Mouse (Mus musculus) embryonic stem cell, embryonic (primary cell): ENCODE data around the gene Epb41l4b.

Experiments used
- CTCF ChIA-PET, 4 experiments: fragments of 300-600 bp in 2 of 4; fragments of 350-600 bp in 2 of 4; sonication (Branson Sonifier 250); formaldehyde crosslinking; loops; one replicate each; lab custom pipeline; 2022; ENCODE audit warnings: inconsistent platforms in 2 of 4; lab: Charles Lee
- POLR2A ChIA-PET, 4 experiments: fragments of 300-600 bp in 2 of 4; fragments of 350-600 bp in 2 of 4; sonication (Branson Sonifier 250); formaldehyde crosslinking; loops; one replicate each; lab custom pipeline; 2022; ENCODE audit warnings: antibody characterized with exemption in 4 of 4, inconsistent platforms in 1 of 4; lab: Charles Lee

Gene Epb41l4b

GRCm38 (mm10) chr4:57101095-57101494 lies 42.1 kb downstream of the Epb41l4b start:
- ChIA-PET CTCF (interaction anchor here in 1 of 4 experiments (1.3 kb wide), 1 partner anchor 9 kb away, joined by 3 read pairs; no protein-coding TSS in a partner anchor), POLR2A (interaction anchor here in 1 of 4 experiments (1.0 to 2.3 kb wide), 4 partner anchors 9 to 36 kb away, joined by 3 to 9 read pairs (median 4); no protein-coding TSS in a partner anchor)

GRCm38 (mm10) chr4:57097411-57097810 lies 45.8 kb downstream of the Epb41l4b start:
- POLR2A ChIA-PET: no interaction called here

GRCm38 (mm10) chr4:57095569-57095968 lies 47.7 kb downstream of the Epb41l4b start:
- ChIA-PET CTCF (no interaction called here), POLR2A (no interaction called here)

More at GRCm38 (mm10) chr4:57097411-57097810, 45.8 kb downstream of the Epb41l4b start:
- CTCF ChIA-PET: no interaction called here

- ChIA-PET CTCF (interaction anchor here in 2 of 4 experiments (0.7 to 1.5 kb wide), 3 partner anchors 26 to 27 kb away, joined by 3 to 4 read pairs (median 3); no protein-coding TSS in a partner anchor), POLR2A (interaction anchor here in 3 of 4 experiments (0.6 to 2.1 kb wide), 16 partner anchors 10 to 687 kb away, joined by 3 to 12 read pairs (median 3); no protein-coding TSS in a partner anchor)
These were observed 51.9 kb downstream of the Epb41l4b start for GRCm38 (mm10) chr4:57091363-57091762.

- POLR2A ChIA-PET: no interaction called here
- CTCF ChIA-PET: interaction anchor here in 1 of 4 experiments (0.6 kb wide), 1 partner anchor 736 kb away, joined by 3 read pairs; no protein-coding TSS in a partner anchor
These were observed 54.9 kb downstream of the Epb41l4b start for GRCm38 (mm10) chr4:57088301-57088700.

- ChIA-PET POLR2A (interaction anchor here in 1 of 4 experiments (2.6 kb wide), 1 partner anchor 13 kb away, joined by 10 read pairs; no protein-coding TSS in a partner anchor), CTCF (no interaction called here)
These were observed 57.4 kb downstream of the Epb41l4b start for GRCm38 (mm10) chr4:57085750-57086400.

- POLR2A ChIA-PET: interaction anchor here in 1 of 4 experiments (2.6 kb wide), 1 partner anchor 11 kb away, joined by 10 read pairs; no protein-coding TSS in a partner anchor
- CTCF ChIA-PET: no interaction called here
These were observed 59.6 kb downstream of the Epb41l4b start for GRCm38 (mm10) chr4:57083653-57084052.

- ChIA-PET CTCF (no interaction called here), POLR2A (interaction anchor here in 2 of 4 experiments (0.8 to 2.4 kb wide), 3 partner anchors 8 to 39 kb away, joined by 3 to 12 read pairs (median 3); no protein-coding TSS in a partner anchor)
These were observed 60.3 kb downstream of the Epb41l4b start for GRCm38 (mm10) chr4:57082775-57083428.

GRCm38 (mm10) chr4:57081463-57081862 lies 61.8 kb downstream of the Epb41l4b start:
- POLR2A ChIA-PET: interaction anchor here in 3 of 4 experiments (0.6 to 2.4 kb wide), 4 partner anchors 9 to 590 kb away, joined by 3 to 12 read pairs (median 8); no protein-coding TSS in a partner anchor
- CTCF ChIA-PET: interaction anchor here in 1 of 4 experiments (1.4 kb wide), 1 partner anchor 14 kb away, joined by 4 read pairs; no protein-coding TSS in a partner anchor

- ChIA-PET POLR2A (interaction anchor here in 1 of 4 experiments (0.9 to 2.9 kb wide), 5 partner anchors 10 to 92 kb away, joined by 3 to 13 read pairs (median 3); no protein-coding TSS in a partner anchor), CTCF (interaction anchor here in 1 of 4 experiments (1.4 kb wide), 1 partner anchor 9 kb away, joined by 5 read pairs; no protein-coding TSS in a partner anchor)
These were observed 69.4 kb downstream of the Epb41l4b start for GRCm38 (mm10) chr4:57073843-57074242.

GRCm38 (mm10) chr4:57073174-57073573 lies 70.1 kb downstream of the Epb41l4b start:
- CTCF ChIA-PET: interaction anchor here in 3 of 4 experiments (0.5 to 1.4 kb wide), 5 partner anchors 8 to 90 kb away, joined by 3 to 5 read pairs (median 3); no protein-coding TSS in a partner anchor
- POLR2A ChIA-PET: interaction anchor here in 1 of 4 experiments (0.7 to 2.9 kb wide), 6 partner anchors 9 to 93 kb away, joined by 3 to 13 read pairs (median 3); no protein-coding TSS in a partner anchor

- CTCF ChIA-PET: no interaction called here
- POLR2A ChIA-PET: interaction anchor here in 1 of 4 experiments (1.1 kb wide), 1 partner anchor 11 kb away, joined by 3 read pairs; no protein-coding TSS in a partner anchor
These were observed 72.6 kb downstream of the Epb41l4b start for GRCm38 (mm10) chr4:57070640-57071039.

GRCm38 (mm10) chr4:57068397-57068796 lies 74.8 kb downstream of the Epb41l4b start:
- ChIA-PET CTCF (no interaction called here), POLR2A (interaction anchor here in 1 of 4 experiments (0.9 kb wide), 1 partner anchor 79 kb away, joined by 4 read pairs; no protein-coding TSS in a partner anchor)

- CTCF ChIA-PET: no interaction called here
- POLR2A ChIA-PET: interaction anchor here in 1 of 4 experiments (0.9 kb wide), 1 partner anchor 78 kb away, joined by 4 read pairs; no protein-coding TSS in a partner anchor
These were observed 75.4 kb downstream of the Epb41l4b start for GRCm38 (mm10) chr4:57067801-57068200.

GRCm38 (mm10) chr4:57066936-57067335 lies 76.3 kb downstream of the Epb41l4b start:
- ChIA-PET POLR2A (interaction anchor here in 2 of 4 experiments (0.6 to 1.3 kb wide), 4 partner anchors 16 to 220 kb away, joined by 3 to 5 read pairs (median 3); no protein-coding TSS in a partner anchor), CTCF (interaction anchor here in 2 of 4 experiments (0.9 to 1.0 kb wide), 2 partner anchors 10 to 14 kb away, joined by 4 read pairs; no protein-coding TSS in a partner anchor)

- POLR2A ChIA-PET: interaction anchor here (0.6 to 3.5 kb wide), 18 partner anchors 7 to 84 kb away, joined by 3 to 13 read pairs (median 4); no protein-coding TSS in a partner anchor
- CTCF ChIA-PET: interaction anchor here (0.6 to 2.1 kb wide), 33 partner anchors 8 to 165 kb away, joined by 3 to 9 read pairs (median 3); no protein-coding TSS in a partner anchor
These were observed 78.0 kb downstream of the Epb41l4b start for GRCm38 (mm10) chr4:57065273-57065672.

GRCm38 (mm10) chr4:57064830-57065229 lies 78.4 kb downstream of the Epb41l4b start:
- ChIA-PET POLR2A (interaction anchor here (0.6 to 3.5 kb wide), 24 partner anchors 8 to 1534 kb away, joined by 3 to 13 read pairs (median 3); partner anchors contain the start of gene Ptpn3 (in 1 of the 4)), CTCF (interaction anchor here (0.6 to 2.1 kb wide), 33 partner anchors 8 to 871 kb away, joined by 3 to 9 read pairs (median 3); no protein-coding TSS in a partner anchor)

GRCm38 (mm10) chr4:57060319-57060831 lies 82.9 kb downstream of the Epb41l4b start:
- ChIA-PET CTCF (no interaction called here), POLR2A (interaction anchor here in 1 of 4 experiments (1.0 to 2.7 kb wide), 2 partner anchors 37 to 73 kb away, joined by 4 to 8 read pairs; no protein-coding TSS in a partner anchor)
